18 mouse cellular contexts compared by ENCODE assay signal in genomic region chr3:139064076-139064475, GRCm38 (mm10).
"Had no signal": no experiment of that assay in that cellular context is flagged by ENCODE, and none has a peak within 500 bp of the region (broad histone marks: within the 10 kb centered on the region; RNA-seq: fewer than 3 reads in every experiment).

No protein-coding gene starts in this region.

- H3K4me1 ChIP-seq: stomach, embryonic 15.5 days had no signal

- H3K27ac ChIP-seq: kidney, embryonic 15.5 days; liver, embryonic 13.5 days; macrophage; midbrain, embryonic 10.5 days; midbrain, embryonic 13.5 days; stomach, embryonic 15.5 days had no signal

- ATAC-seq: lung, postnatal 0 days; midbrain, embryonic 13.5 days; midbrain, embryonic 16.5 days had no signal

- DNase-seq: kidney, adult 11 months; kidney, adult 8-10 months; kidney, postnatal 10 days; kidney, postnatal 36 days; liver, embryonic 13.5 days; lung, embryonic 14.5 days; right cerebral cortex, adult 18-20 months; right cerebral cortex, postnatal 25 days; spleen, adult 18-20 months; thymus, postnatal 25 days had no signal

- H3K4me3 ChIP-seq: kidney, embryonic 15.5 days; liver, embryonic 13.5 days; midbrain, embryonic 10.5 days; midbrain, embryonic 13.5 days; myocyte; stomach, embryonic 15.5 days had no signal
